Mouse (Mus musculus) hindbrain, embryonic 11.5 days (tissue): ENCODE data around the gene CN725425. TPM values are rescaled to one million over a fixed set of nuclear protein-coding genes. Genes with fewer than 3 reads are reported as not detected.

Source experiments
- ATAC-seq: fragments of 200-750 bp; cut with Nextera tagmentation; 2 replicates; pipeline ENCODE4 v1.8.0; 2017; ENCODE audit warnings: mild to moderate bottlenecking, moderate TSS enrichment, moderate library complexity; ENCODE audit not compliant: low FRiP score
- DNase-seq: peaks from one replicate; pipeline ENCODE4 v3.0.0-alpha.2; 2015; ENCODE audit warnings: low spot score
- H3K27ac ChIP-seq: fragments of 300-500 bp; sonication (generic); 2 replicates; pipeline ENCODE4 v1.5.1; 2014; ENCODE audit warnings: mild to moderate bottlenecking, low read depth, low read length
- H3K27me3 ChIP-seq: fragments of 300-500 bp; sonication (generic); 2 replicates; pipeline ENCODE4 v1.6.1; 2014; ENCODE audit warnings: mild to moderate bottlenecking, low read length, moderate library complexity, mixed read lengths; ENCODE audit not compliant: control insufficient read depth, insufficient read depth
- H3K36me3 ChIP-seq: fragments of 300-500 bp; sonication (generic); 2 replicates; pipeline ENCODE4 v1.6.1; 2014; ENCODE audit warnings: mild to moderate bottlenecking, low read length, moderate library complexity, mixed read lengths; ENCODE audit not compliant: control insufficient read depth, insufficient read depth
- H3K4me1 ChIP-seq: fragments of 300-500 bp; sonication (generic); replicated peaks from 2 replicates; pipeline ENCODE4 v1.6.1; 2014; ENCODE audit warnings: low read length, mixed read lengths; ENCODE audit not compliant: control insufficient read depth, insufficient read depth
- H3K4me2 ChIP-seq: fragments of 300-500 bp; sonication (generic); replicated peaks from 2 replicates; pipeline ENCODE4 v1.6.1; 2014; ENCODE audit warnings: mild to moderate bottlenecking, low read depth, low read length
- H3K4me3 ChIP-seq: fragments of 300-500 bp; sonication (generic); 2 replicates; pipeline ENCODE4 v1.5.1; 2014; ENCODE audit warnings: low read depth, low read length
- H3K9ac ChIP-seq: fragments of 300-500 bp; sonication (generic); 2 replicates; pipeline ENCODE4 v1.6.1; 2014; ENCODE audit warnings: low read depth, low read length
- H3K9me3 ChIP-seq: fragments of 300-500 bp; sonication (generic); 2 replicates; pipeline ENCODE4 v1.6.1; 2016; ENCODE audit warnings: low read length; ENCODE audit not compliant: control insufficient read depth
- WGBS: fragments of 180-500 bp; shearing (Covaris S2); extraction: QIAGEN DNeasy Blood & Tissue Kit; methylation state at CpG from one replicate; pipeline ENCODE4 v1.1.7; 2014; 5-methylcytosine and 5-hydroxymethylcytosine counted together
- polyA plus RNA-seq: library from polyadenylated mRNA; unstranded; fragments of >200 nt; fragmentation: Nextera tagmentation; extraction: Ambion mirVana; gene quantifications from 2 replicates; pipeline ENCODE4 v1.2.1, GENCODE M21; 2014

CN725425 gene
- polyA plus RNA-seq, 1 experiment from 2014 or later = not detected

DNA sequence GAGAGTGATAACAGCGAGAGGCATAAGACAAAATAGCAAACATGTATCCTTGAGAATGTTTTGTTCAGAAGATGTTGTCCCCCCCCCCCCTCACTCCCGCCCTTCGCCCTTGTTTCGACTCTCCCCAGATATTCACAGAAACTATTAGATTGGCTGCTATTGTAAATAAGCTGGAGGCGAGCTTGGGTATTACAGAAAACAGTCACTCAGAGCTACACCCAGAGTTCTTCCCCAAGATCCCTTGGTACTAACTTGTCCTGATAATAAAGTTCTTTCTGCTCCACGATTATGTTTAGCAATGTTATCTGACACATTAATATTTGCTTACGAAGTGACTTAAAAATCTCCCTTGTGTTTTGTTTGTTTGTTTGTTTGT lies 7.1 kb upstream of the CN725425 start:
- H3K36me3 ChIP-seq = no peaks in the 10 kb centered on the region
- DNase-seq = no peak
- peak overlapping the region; percentile 25; the same call in 1 of the 2 replicates for H3K9ac ChIP-seq
- H3K4me3 ChIP-seq = peak overlapping the region; percentile 39
- ATAC-seq = peak; percentile 59
- 12% methylated on average over 7 of the region's 7 CpGs for WGBS
- peak overlapping the region; percentile 63 for H3K27ac ChIP-seq
- H3K4me2 ChIP-seq = peak overlapping the region; percentile 37
- no peaks in the 10 kb centered on the region for H3K4me1 ChIP-seq
- H3K9me3 ChIP-seq = no peaks in the 10 kb centered on the region
- H3K27me3 ChIP-seq = no peaks in the 10 kb centered on the region

DNA sequence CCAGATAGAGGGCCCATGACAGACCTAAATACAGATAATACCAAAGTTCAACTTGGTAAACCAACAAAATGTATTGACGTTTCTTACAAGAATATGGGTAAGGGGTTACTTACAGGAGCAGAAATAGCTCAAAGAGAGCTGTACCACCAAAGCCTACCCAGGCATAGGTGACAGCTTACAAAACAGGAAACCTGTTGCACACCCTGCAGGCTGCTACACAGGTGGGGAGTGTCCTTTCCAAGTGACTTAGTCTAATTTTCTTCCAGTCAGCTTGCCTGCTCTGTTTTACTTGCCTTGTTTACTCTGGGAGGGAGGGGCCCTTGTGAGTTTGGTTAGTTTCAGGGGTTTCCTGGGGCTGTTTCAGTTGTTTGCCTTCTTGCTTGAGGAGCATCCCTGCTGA lies 1.5 kb downstream of the CN725425 start:
- Histone ChIP-seq H3K4me3 (no peak overlapping the region), H3K4me1 (no peaks in the 10 kb centered on the region), H3K4me2 (no peak overlapping the region), H3K36me3 (no peaks in the 10 kb centered on the region), H3K9ac (no peak overlapping the region), H3K9me3 (no peaks in the 10 kb centered on the region), H3K27ac (no peak overlapping the region), H3K27me3 (no peaks in the 10 kb centered on the region)
- DNase-seq (no peak), ATAC-seq (no peak)
- 87% methylated on average over 1 of the region's 1 CpGs for WGBS

DNA sequence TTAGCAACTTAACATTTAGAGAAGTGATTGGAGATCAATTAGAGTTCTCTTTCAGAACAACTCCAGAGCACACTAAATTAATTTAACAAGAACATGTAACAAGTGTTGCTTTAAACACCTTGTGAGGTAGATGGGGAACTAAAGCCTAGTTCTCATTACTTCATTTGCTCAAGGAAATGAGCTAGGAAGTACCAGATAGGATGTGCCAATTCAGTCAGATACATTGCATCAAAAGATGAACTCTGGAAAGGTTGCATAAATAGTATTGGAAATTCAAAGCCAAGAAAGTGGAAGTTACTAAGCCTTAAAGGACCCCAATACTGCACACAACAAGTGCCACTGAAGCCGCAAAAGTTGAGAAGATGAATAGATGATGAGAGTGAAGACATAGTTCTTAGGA lies 3.2 kb downstream of the CN725425 start:
- DNase-seq (no peak), ATAC-seq (no peak)
- H3K4me1 ChIP-seq = no peaks in the 10 kb centered on the region
- no peak overlapping the region for H3K4me2 ChIP-seq
- H3K36me3 ChIP-seq = no peaks in the 10 kb centered on the region
- whole genome bisulfite sequencing = 93% methylated on average over 1 of the region's 1 CpGs
- H3K27me3 ChIP-seq = no peaks in the 10 kb centered on the region
- H3K9ac ChIP-seq = no peak overlapping the region
- no peak overlapping the region for H3K4me3 ChIP-seq
- H3K27ac ChIP-seq = no peak overlapping the region
- H3K9me3 ChIP-seq = no peaks in the 10 kb centered on the region

DNA sequence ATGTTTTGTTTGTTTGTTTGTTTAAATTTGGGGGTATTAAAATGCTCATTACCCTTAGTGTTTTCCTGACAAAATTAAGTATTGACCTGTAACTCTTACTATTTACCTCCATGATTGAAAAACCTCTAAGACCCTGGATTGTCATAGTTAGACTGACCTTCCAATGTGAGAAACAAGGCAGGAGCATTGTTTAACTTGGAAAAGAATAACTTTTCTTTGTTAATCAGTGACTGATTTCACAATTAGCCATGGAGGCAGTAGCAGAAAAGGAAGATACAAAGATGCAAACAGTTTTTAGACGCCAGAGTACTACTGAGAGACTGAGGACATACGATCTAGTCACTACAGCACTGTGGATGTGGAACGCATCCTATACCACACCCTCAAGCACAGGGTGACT lies 4.2 kb downstream of the CN725425 start:
- WGBS = 83% methylated on average over 3 of the region's 3 CpGs
- Histone ChIP-seq H3K27me3 (no peaks in the 10 kb centered on the region), H3K36me3 (no peaks in the 10 kb centered on the region), H3K27ac (no peak overlapping the region), H3K4me1 (no peaks in the 10 kb centered on the region), H3K9ac (no peak overlapping the region), H3K4me2 (no peak overlapping the region), H3K4me3 (no peak overlapping the region), H3K9me3 (no peaks in the 10 kb centered on the region)
- ATAC-seq = no peak
- DNase-seq = no peak

DNA sequence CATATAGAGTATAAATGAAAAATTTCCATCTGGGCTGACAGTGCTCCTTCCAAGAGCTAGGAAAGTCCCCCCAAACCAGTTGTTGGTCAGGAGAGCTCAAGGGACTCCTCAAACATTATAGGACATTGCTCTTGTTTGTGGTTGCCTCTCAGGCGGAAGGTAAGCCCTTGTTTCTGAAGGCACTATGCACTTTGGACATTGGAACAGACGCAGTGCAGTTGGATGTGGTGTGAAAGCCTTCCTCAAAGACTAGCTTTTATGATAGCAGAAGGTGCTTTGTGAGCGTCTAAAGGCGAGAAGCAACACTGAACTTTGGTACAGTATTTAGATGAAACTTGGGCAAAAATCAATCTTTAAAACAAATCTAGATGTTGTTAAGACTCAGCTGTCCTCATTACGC lies 7.2 kb downstream of the CN725425 start:
- DNase-seq (no peak), ATAC-seq (no peak)
- WGBS = 91% methylated on average over 5 of the region's 5 CpGs
- Histone ChIP-seq H3K4me3 (no peak overlapping the region), H3K9ac (no peak overlapping the region), H3K27me3 (no peaks in the 10 kb centered on the region), H3K9me3 (no peaks in the 10 kb centered on the region), H3K36me3 (no peaks in the 10 kb centered on the region), H3K4me1 (no peaks in the 10 kb centered on the region), H3K4me2 (no peak overlapping the region), H3K27ac (no peak overlapping the region)

DNA sequence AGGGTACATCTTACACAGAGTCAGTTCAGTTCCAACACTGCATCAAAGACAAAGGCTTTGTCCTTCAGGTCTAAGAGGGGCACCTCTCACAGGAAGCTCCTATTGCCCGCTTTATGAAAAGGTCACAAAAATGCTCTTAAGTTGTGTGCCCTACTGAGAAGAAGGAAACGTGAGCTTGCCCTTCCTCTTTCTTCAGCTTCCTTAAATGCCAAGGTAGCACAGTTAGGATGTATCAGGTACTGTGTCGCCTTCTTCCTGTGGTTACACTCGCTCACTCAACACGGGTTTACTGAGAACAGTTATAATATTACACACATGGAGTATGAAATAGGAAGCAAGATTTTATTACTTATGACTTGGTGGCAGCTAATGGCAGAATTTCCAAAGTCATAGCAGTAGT lies 38.0 kb downstream of the CN725425 start:
- Histone ChIP-seq H3K27ac (no peak overlapping the region), H3K36me3 (no peaks in the 10 kb centered on the region), H3K9me3 (no peaks in the 10 kb centered on the region), H3K4me2 (no peak overlapping the region), H3K27me3 (no peaks in the 10 kb centered on the region), H3K4me1 (no peaks in the 10 kb centered on the region), H3K4me3 (no peak overlapping the region), H3K9ac (no peak overlapping the region)
- 85% methylated on average over 5 of the region's 5 CpGs for WGBS
- no peak for DNase-seq
- ATAC-seq = no peak

DNA sequence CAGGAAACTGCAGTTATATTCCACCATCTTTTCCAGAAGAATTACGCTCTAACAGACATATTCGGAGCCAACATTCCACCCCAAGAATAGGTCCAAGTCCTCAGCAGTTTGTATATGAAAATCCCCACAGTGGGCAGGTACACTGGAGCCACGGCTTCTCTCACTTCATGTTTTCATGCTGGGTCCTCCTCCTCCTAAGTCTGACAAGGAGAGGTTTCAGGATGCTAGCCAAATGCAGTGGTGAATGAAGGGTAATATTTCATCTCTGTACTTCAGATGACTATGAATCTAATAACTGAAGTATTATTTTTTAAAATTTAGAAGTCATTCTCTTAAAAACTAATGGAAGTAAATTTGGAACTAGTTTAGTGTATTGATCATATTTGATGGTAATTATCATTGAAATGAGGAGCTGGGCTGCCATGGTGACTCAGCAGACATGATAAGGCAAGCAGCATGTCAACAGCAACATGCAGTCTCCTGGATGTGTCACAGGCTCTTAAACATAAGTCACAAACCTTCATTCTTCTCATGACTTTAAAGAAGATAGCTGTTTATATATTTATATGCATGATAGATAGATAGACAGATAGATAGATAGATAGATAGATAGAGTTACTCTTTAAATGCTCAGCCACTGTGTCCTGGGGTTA lies 41.5 kb downstream of the CN725425 start:
- Histone ChIP-seq H3K4me3 (no peak overlapping the region), H3K4me1 (no peaks in the 10 kb centered on the region), H3K27ac (no peak overlapping the region), H3K9ac (no peak overlapping the region), H3K36me3 (no peaks in the 10 kb centered on the region), H3K4me2 (no peak overlapping the region), H3K9me3 (no peaks in the 10 kb centered on the region), H3K27me3 (no peaks in the 10 kb centered on the region)
- WGBS = 86% methylated on average over 3 of the region's 3 CpGs
- ATAC-seq (no peak), DNase-seq (no peak)

DNA sequence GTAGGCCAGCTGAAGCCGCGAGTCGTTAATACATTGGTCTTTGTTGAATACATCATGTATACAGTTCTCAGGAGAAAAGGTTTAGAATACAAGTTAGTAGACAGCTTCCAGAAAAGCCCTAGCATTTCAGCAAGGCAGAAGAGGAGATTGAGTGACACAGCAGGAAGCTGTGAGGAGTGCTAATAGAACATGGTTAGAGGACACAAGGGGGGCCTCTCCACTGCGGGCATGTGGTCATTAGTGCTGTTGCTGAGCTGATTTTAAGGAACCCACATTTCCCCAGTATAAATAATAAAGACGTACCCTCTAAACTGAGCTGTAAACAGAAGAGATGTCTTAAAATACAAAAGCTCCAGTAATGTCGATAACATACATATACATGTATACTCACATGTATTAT lies 51.5 kb downstream of the CN725425 start:
- H3K4me2 ChIP-seq = no peak overlapping the region
- H3K4me3 ChIP-seq = no peak overlapping the region
- H3K36me3 ChIP-seq = no peaks in the 10 kb centered on the region
- no peaks in the 10 kb centered on the region for H3K4me1 ChIP-seq
- WGBS = 81% methylated on average over 6 of the region's 6 CpGs
- no peak for DNase-seq
- no peaks in the 10 kb centered on the region for H3K9me3 ChIP-seq
- no peak overlapping the region for H3K27ac ChIP-seq
- H3K27me3 ChIP-seq = no peaks in the 10 kb centered on the region
- no peak overlapping the region for H3K9ac ChIP-seq
- ATAC-seq = no peak

DNA sequence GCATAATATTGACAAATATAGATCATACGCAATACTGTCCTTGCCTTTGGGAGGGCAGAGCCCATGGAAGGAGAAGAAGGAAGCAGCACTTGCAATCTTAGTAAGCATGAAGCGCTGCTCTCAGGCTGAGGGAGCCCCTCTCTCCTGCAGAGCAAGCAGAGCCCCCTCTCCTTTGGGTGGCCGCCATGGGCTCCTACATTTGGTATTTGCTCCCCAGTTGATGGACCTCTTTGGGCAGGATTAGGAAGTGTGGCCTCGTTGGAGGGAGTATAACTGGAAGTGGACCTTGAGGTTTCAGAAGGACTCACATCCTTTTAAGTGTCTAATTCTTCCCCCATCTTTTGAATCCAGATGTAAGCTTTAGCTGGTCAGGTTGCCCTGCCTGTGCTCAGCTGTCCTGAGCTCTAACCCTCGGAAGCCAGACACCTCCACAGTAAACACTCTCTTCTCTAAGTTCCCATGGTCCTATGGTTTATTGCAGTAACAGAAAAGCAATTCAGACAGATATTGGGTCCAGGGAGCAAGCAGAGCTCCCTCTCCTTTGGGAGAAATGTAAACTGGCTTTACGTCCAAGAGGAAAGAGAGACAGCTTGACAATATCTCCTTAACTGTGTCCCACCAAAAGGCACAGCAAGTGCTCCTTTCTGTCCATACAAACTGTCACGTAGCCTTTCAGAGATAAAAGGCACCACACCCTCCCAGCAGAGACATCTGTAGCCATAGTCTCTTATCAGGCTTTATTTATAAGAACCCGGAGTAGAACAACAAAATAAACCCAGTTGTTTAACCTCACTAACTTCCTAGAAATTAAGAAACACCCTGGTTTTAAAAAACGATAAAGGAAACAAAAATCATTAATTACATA lies 52.5 kb downstream of the CN725425 start:
- H3K27ac ChIP-seq = no peak overlapping the region
- WGBS = 78% methylated on average over 9 of the region's 9 CpGs

More for the DNA sequence above, 52.5 kb downstream of the CN725425 start:
- Histone ChIP-seq H3K4me1 (no peaks in the 10 kb centered on the region), H3K4me3 (no peak overlapping the region), H3K9ac (no peak overlapping the region), H3K36me3 (no peaks in the 10 kb centered on the region), H3K4me2 (no peak overlapping the region), H3K27me3 (no peaks in the 10 kb centered on the region), H3K9me3 (no peaks in the 10 kb centered on the region)
- ATAC-seq (no peak), DNase-seq (no peak)
